Mouse (Mus musculus) CH12.LX (cell line): Measurements from ENCODE around the gene Elane. TPM values are rescaled to one million over a fixed set of nuclear protein-coding genes. Genes with fewer than 3 reads are reported as not detected.
A peak's percentile ranks its signal among the peaks of the same experiment; 100 is the strongest.

Experiments used
- DNase-seq: peaks from one replicate; pipeline ENCODE4 v3.0.0-alpha.2; 2013; ENCODE audit errors: extremely low read depth
- H3K27ac ChIP-seq: 2 replicates; pipeline ENCODE4 v1.5.1; 2012; ENCODE audit warnings: low read depth, mild to moderate bottlenecking, control low read depth, moderate library complexity; ENCODE audit not compliant: insufficient read depth
- H3K27me3 ChIP-seq: replicated peaks from 2 replicates; pipeline ENCODE3; 2012; ENCODE audit warnings: inconsistent platforms
- H3K36me3 ChIP-seq, 2 experiments: replicated peaks in 1 of 2; 2 replicates each; pipeline versions ENCODE3 to v1.6.1; 2012; ENCODE audit warnings: inconsistent platforms in 1 of 2, low read length in 1 of 2, mild to moderate bottlenecking in 1 of 2, mixed read lengths in 1 of 2, moderate library complexity in 1 of 2; ENCODE audit not compliant: control insufficient read depth in 1 of 2, insufficient read depth in 1 of 2
- H3K4me1 ChIP-seq, 2 experiments: 2 replicates each; pipeline ENCODE4 v1.6.1; 2012; ENCODE audit warnings: inconsistent platforms in 1 of 2, moderate library complexity in 1 of 2; ENCODE audit not compliant: insufficient read depth in 2 of 2, control insufficient read depth in 1 of 2
- H3K4me2 ChIP-seq: 2 replicates; pipeline ENCODE4 v1.6.1; 2012; ENCODE audit warnings: low read depth, mild to moderate bottlenecking, control low read depth; ENCODE audit not compliant: poor library complexity, insufficient read depth, severe bottlenecking
- H3K4me3 ChIP-seq, 3 experiments: fragments of 150-350 bp in 1 of 3; sonication (generic) in 1 of 3; replicated peaks in 1 of 3; 2 replicates each; pipeline versions ENCODE3 to v1.5.1; 2011 to 2012; ENCODE audit warnings: low read depth in 2 of 3, low read length in 2 of 3, mild to moderate bottlenecking in 2 of 3, moderate library complexity in 2 of 3, control low read depth in 1 of 3, improper control_type of control experiment in 1 of 3, inconsistent platforms in 1 of 3, mixed read lengths in 1 of 3; ENCODE audit not compliant: poor library complexity in 1 of 3
- H3K79me2 ChIP-seq: replicated peaks from 2 replicates; pipeline ENCODE4 v1.6.1; 2012; ENCODE audit warnings: mild to moderate bottlenecking, moderate library complexity; ENCODE audit not compliant: control insufficient read depth, poor library complexity, insufficient read depth, severe bottlenecking; ENCODE audit errors: extremely low read depth
- H3K9ac ChIP-seq: 2 replicates; pipeline ENCODE4 v1.6.1; 2012; ENCODE audit warnings: low read depth, mild to moderate bottlenecking, control low read depth, moderate library complexity; ENCODE audit not compliant: insufficient read depth
- H3K9me3 ChIP-seq: replicated peaks from 2 replicates; pipeline ENCODE3; 2012; ENCODE audit warnings: low read length, inconsistent platforms, mixed read lengths
- EP300 ChIP-seq: IDR thresholded peaks from 2 replicates; pipeline ENCODE4 v1.6.1; 2011; ENCODE audit warnings: low read length, improper control_type of control experiment
- ETS1 ChIP-seq: conservative IDR thresholded peaks from 2 replicates; pipeline ENCODE4 v1.6.1; 2012; ENCODE audit warnings: low read depth, mild to moderate bottlenecking, inconsistent platforms, low read length, improper control_type of control experiment, moderate library complexity
- GABPA ChIP-seq: IDR thresholded peaks from 2 replicates; pipeline ENCODE4 v1.6.1; 2012; ENCODE audit warnings: low read depth, low read length, improper control_type of control experiment, inconsistent platforms; ENCODE audit not compliant: insufficient replicate concordance
- JUND ChIP-seq: conservative IDR thresholded peaks from 2 replicates; pipeline ENCODE4 v1.6.1; 2011; ENCODE audit warnings: low read depth, low read length, improper control_type of control experiment
- KAT2A ChIP-seq: IDR thresholded peaks from 2 replicates; pipeline ENCODE4 v1.6.1; 2012; ENCODE audit warnings: low read length, improper control_type of control experiment, inconsistent platforms; ENCODE audit not compliant: insufficient replicate concordance
- MAFK ChIP-seq: IDR thresholded peaks from 2 replicates; pipeline ENCODE4 v1.6.1; 2011; ENCODE audit warnings: low read length, improper control_type of control experiment; ENCODE audit not compliant: insufficient replicate concordance
- MEF2A ChIP-seq: IDR thresholded peaks from 2 replicates; pipeline ENCODE4 v1.6.1; 2014; ENCODE audit warnings: low read depth, mild to moderate bottlenecking, inconsistent platforms, low read length, improper control_type of control experiment, borderline replicate concordance
- POLR2A ChIP-seq: IDR thresholded peaks from 2 replicates; pipeline ENCODE4 v1.6.1; 2011; ENCODE audit warnings: low read depth, mild to moderate bottlenecking, improper control_type of control experiment, low read length
- SIN3A ChIP-seq: IDR thresholded peaks from 2 replicates; pipeline ENCODE4 v1.6.1; 2012; ENCODE audit warnings: low read length, improper control_type of control experiment, inconsistent platforms
- ZC3H11A ChIP-seq: IDR thresholded peaks from 2 replicates; pipeline ENCODE4 v1.6.1; 2012; ENCODE audit warnings: low read depth, mild to moderate bottlenecking, inconsistent platforms, low read length, improper control_type of control experiment
- ZKSCAN1 ChIP-seq: IDR thresholded peaks from 2 replicates; pipeline ENCODE4 v1.6.1; 2012; ENCODE audit warnings: low read depth, inconsistent platforms, low read length, improper control_type of control experiment, borderline replicate concordance
- ZNF384 ChIP-seq: IDR thresholded peaks from 2 replicates; pipeline ENCODE4 v1.6.1; 2012; ENCODE audit warnings: low read depth, low read length, improper control_type of control experiment, inconsistent platforms
- dilution Hi-C: fragments of 300-500 bp; cut with MboI; formaldehyde crosslinking; loops from 2 replicates; pipeline ENCODE4 v1.14.3; 2020; ENCODE audit warnings: low sequenced_read_pairs; ENCODE audit not compliant: extremely low pct_unique_long_range_greater_than_20kb, extremely low pct_ligation_motif_present
- in situ Hi-C: fragments of 300-500 bp; cut with MboI; formaldehyde crosslinking; loops from 3 replicates; pipeline ENCODE4 v1.14.3; 2019; ENCODE audit warnings: low sequenced_read_pairs, low pct_ligation_motif_present, low pct_unique_long_range_greater_than_20kb, mixed read lengths
- polyA plus RNA-seq: library from polyadenylated mRNA; unstranded; fragments of >175 nt; gene quantifications from 2 replicates; pipeline ENCODE4 v1.2.1, GENCODE M21; 2012; ENCODE audit warnings: low read depth; ENCODE audit not compliant: insufficient read length
- total RNA-seq, 2 experiments: library from RNA; depleted of rRNA; stranded (reverse); fragments of 300-350 nt in 1 of 2; fragments of >200 nt in 1 of 2; gene quantifications; 2 replicates each; pipeline ENCODE4 v1.2.3; 2012 to 2014

Elane gene
- total and polyA plus RNA-seq, 3 experiments, result not detected

DNA sequence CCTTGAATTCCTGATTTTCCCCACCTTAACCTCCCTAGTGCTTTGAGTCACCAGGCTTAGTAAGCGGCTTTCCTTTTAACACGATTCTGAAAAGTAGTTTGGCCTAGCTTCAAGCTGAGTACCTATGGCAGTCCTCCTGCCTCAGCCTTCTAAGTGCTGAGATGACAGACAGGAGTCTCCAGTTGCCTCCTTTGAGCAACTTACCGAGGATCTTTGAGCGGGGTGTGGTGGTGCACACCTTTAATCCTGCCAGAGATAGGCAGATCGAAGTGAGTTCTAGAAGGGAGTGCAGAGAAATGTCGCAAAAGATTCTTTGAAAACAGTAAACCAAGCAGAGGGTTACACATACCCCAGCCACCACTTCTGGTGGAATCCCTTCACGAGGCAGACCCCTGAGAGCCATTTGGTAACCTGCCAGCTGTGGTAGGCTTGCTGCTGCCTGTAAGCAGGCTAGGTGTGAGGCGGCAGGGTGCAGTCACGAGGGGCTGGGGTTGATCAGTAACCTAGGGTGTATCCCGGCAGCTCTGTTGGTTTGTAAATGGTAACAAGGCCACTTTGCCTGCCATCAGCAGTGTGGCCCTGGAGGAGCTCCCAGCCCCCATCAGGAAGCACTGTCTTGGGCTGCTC lies 30.4 kb upstream of the Elane start:
- Histone ChIP-seq H3K27ac (no peak overlapping the region), H3K27me3 (no peaks in the 10 kb centered on the region), H3K4me2 (peak overlapping the region; percentile 53), H3K4me3 (peak overlapping the region; percentile 90 to 100 (median 100)), H3K36me3 (peaks cover 44 to 49% of the 10 kb centered on the region in 2 experiments), H3K79me2 (peaks cover 59% of the 10 kb centered on the region)
- TF ChIP-seq MEF2A, result no peak
- TF ChIP-seq SIN3A, result 0 out of 2 replicates have a peak, but pooled peaks have one; percentile 23
- TF ChIP-seq ZKSCAN1, result no peak
- TF ChIP-seq POLR2A, result no peak
- TF ChIP-seq KAT2A, result no peak
- no peak for TF ChIP-seq ETS1
- no peak for TF ChIP-seq MAFK
- TF ChIP-seq, all 38 proteins: peak for 1
- H3K4me1 ChIP-seq, result peaks cover 15 to 49% of the 10 kb centered on the region in 2 experiments
- H3K9me3 ChIP-seq, result no peaks in the 10 kb centered on the region
- in situ Hi-C loops, result no loop called here
- dilution Hi-C loops, result no loop called here
- DNase-seq, result no peak
- H3K9ac ChIP-seq, result peak overlapping the region; percentile 99

DNA sequence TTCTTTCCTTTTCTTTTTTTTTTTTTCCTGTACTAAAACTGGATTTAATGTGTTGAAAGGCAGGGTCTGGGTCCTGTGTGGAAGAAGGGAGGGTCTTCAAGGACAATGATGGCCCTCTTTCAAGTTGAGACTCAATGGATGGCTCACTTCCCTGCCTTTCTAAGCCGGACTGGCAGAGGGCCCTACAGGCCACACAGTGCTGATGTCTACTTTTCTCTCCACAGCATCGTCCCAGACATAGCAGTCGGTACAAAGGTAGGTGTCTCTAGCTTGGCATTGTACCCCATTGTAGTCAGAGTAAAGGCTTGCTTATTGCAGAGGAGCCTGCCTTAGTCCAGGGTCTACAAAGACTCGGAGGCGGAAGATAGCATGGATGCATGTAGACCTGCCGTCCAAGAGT lies 29.8 kb upstream of the Elane start:
- Histone ChIP-seq H3K4me1 (peaks cover 15 to 42% of the 10 kb centered on the region in 2 experiments), H3K36me3 (peaks cover 51 to 55% of the 10 kb centered on the region in 2 experiments), H3K27me3 (no peaks in the 10 kb centered on the region), H3K4me3 (peak overlapping the region; percentile 90 to 100 (median 100)), H3K9me3 (no peaks in the 10 kb centered on the region), H3K79me2 (peaks cover 59% of the 10 kb centered on the region), H3K9ac (peak overlapping the region; percentile 99), H3K4me2 (peak overlapping the region; percentile 53), H3K27ac (no peak overlapping the region)
- DNase-seq, result no peak
- dilution Hi-C loops (no loop called here), in situ Hi-C loops (no loop called here)
- TF ChIP-seq EP300 (no peak), JUND (no peak), GABPA (no peak), ZNF384 (no peak), ZC3H11A (no peak), POLR2A (no peak), MEF2A (no peak)
